Mouse (Mus musculus): Measurements from ENCODE around the gene Mrps23.

Gene Mrps23

GRCm38 (mm10) chr11:88248636-88249035, 44.4 kb downstream of the Mrps23 start:
- DNase-seq (ENCODE audit: low spot score), result no peak

- no peak for DNase-seq (ENCODE audit: low spot score)
Measured at GRCm38 (mm10) chr11:88250568-88250967, 46.4 kb downstream of the Mrps23 start.

- DNase-seq (ENCODE audit: low spot score), result no peak
Measured at GRCm38 (mm10) chr11:88251295-88251694, 47.1 kb downstream of the Mrps23 start.

- peak; percentile 95 for DNase-seq (ENCODE audit: low spot score)
Measured at GRCm38 (mm10) chr11:88251972-88252766, 48.0 kb downstream of the Mrps23 start.

- no peak for DNase-seq (ENCODE audit: low spot score)
Measured at GRCm38 (mm10) chr11:88252767-88253513, 48.8 kb downstream of the Mrps23 start.

- no peak for DNase-seq (ENCODE audit: low spot score)
Measured at GRCm38 (mm10) chr11:88253514-88254167, 49.5 kb downstream of the Mrps23 start.

GRCm38 (mm10) chr11:88257700-88258099, 53.5 kb downstream of the Mrps23 start:
- DNase-seq (ENCODE audit: low spot score), result no peak

- DNase-seq (ENCODE audit: low spot score), result no peak
Measured at GRCm38 (mm10) chr11:88258212-88258611, 54.0 kb downstream of the Mrps23 start.

GRCm38 (mm10) chr11:88260463-88260862, 56.3 kb downstream of the Mrps23 start:
- no peak for DNase-seq (ENCODE audit: low spot score)

Measured in testis, postnatal 10 days (tissue).